ENCODE assay signal across 8 mouse cellular contexts in genomic region chrX:7714135-7714899, GRCm38 (mm10). TPM values are rescaled to one million over a fixed set of nuclear protein-coding genes. Genes with fewer than 3 reads are reported as not detected.
A peak's percentile ranks its signal among the peaks of the same experiment; 100 is the strongest.
DNase-seq lines count a peak whose midpoint lies in the region; ATAC-seq and TF ChIP-seq lines count a peak whose summit lies in the region.
"Not testable (repeated sequence)": the region's sequence is repeated elsewhere in the genome, so short reads cannot be mapped to it uniquely, and the experiment has no call there.

Gene Wdr45 (plus strand): TSS chrX:7714333.

- not testable (repeated sequence) for TF ChIP-seq POLR2A in lung, adult 2 months (IDR thresholded peaks at IDR 0.05; ENCODE audit: borderline replicate concordance, extremely low read depth, low read depth, low read length)

- TF ChIP-seq CTCF in lung, adult 2 months (IDR thresholded peaks at IDR 0.05; ENCODE audit: insufficient read depth, low read length) = not testable (repeated sequence)

- intact Hi-C loops in heart, postnatal 25 days (cut with DNase I) = not testable (repeated sequence)

- not testable (repeated sequence) for H3K36me3 ChIP-seq in forebrain, embryonic 15.5 days

- peak within 1 kb of the TSS; percentile 41; the same call in 1 of the 2 replicates for H3K9ac ChIP-seq in forebrain, embryonic 15.5 days (replicated peaks)

- not testable (repeated sequence) for H3K4me1 ChIP-seq in forebrain, embryonic 15.5 days; lung, adult 2 months (ENCODE audit: control insufficient read depth, insufficient read depth, low read length)

- peak; percentile 96 for DNase-seq in ES-CJ7 (ENCODE audit: low read depth, low spot score)
- peak; percentile 97 for DNase-seq in cerebellum, adult 11-12 months
- peak; percentile 89 for DNase-seq in heart, postnatal 25 days (ENCODE audit: low spot score)
- peak; percentile 90 to 96 for DNase-seq in layer of hippocampus, adult 18-20 months (ENCODE audit: low spot score in 2 of 2)
- DNase-seq in lung, adult 2 months = peak; percentile 84
- DNase-seq in thymus, adult 18-20 months = peak; percentile 80 to 92

- H3K27ac ChIP-seq in forebrain, embryonic 15.5 days (replicated peaks) = peak within 1 kb of the TSS; percentile 64; the same call in 1 of the 2 replicates

- ATAC-seq in forebrain, embryonic 15.5 days (replicated peaks) = peak; percentile 98
- ATAC-seq in neutrophil, adult 5-6 weeks (ENCODE audit: extremely low read depth, insufficient number of reproducible peaks, low FRiP score, poor library complexity, severe bottlenecking) = peak; percentile 99

- peak within 1 kb of the TSS; percentile 35 for H3K4me3 ChIP-seq in forebrain, embryonic 15.5 days
- peak within 1 kb of the TSS; percentile 52 for H3K4me3 ChIP-seq in lung, adult 2 months (replicated peaks; ENCODE audit: extremely low read depth, low read depth, low read length)

- H3K9me3 ChIP-seq in forebrain, embryonic 15.5 days = not testable (repeated sequence)

- H3K27me3 ChIP-seq in forebrain, embryonic 15.5 days = not testable (repeated sequence)

- 21% methylated on average over 39 of the region's 60 CpGs for WGBS in forebrain, embryonic 15.5 days
- 27% methylated on average over 45 of the region's 60 CpGs for WGBS in lung, adult 2 months

- H3K4me2 ChIP-seq in forebrain, embryonic 15.5 days (replicated peaks) = peak within 1 kb of the TSS; percentile 45

RNA-seq across cellular contexts. Expression of gene Wdr45, which starts in this region (rescaled TPM):
- 38.0 and 43.1 TPM in 2 replicates for polyA plus RNA-seq in forebrain, embryonic 15.5 days (2015; fragmentation: Nextera tagmentation; extraction: Ambion mirVana)
- total RNA-seq in heart, postnatal 25 days (2021) = 10 to 100 TPM; 34.4 to 44.8 TPM
- 10 to 100 TPM; 61.6 to 67.4 TPM for total RNA-seq in layer of hippocampus, adult 18-20 months (2021)
- polyA plus RNA-seq in lung, adult 2 months (2012; rRNA removed) = 83.4 and 128 TPM in 2 replicates
- total RNA-seq in neutrophil, adult 5-6 weeks (2017) = 80.8 and 86.0 TPM in 2 replicates

Comparison
In these comparisons a context has a peak if more than half of its experiments do, and no peak if none do; other contexts are left out.
1. Peak in every context shown above with its lines: DNase-seq, ATAC-seq, H3K4me3 ChIP-seq and H3K27ac ChIP-seq.